Mouse (Mus musculus) olfactory bulb, adult 2 months (tissue): ENCODE measurements around the gene Ttc24.

ENCODE experiments used
- CTCF ChIP-seq: fragments of 200-500 bp; IDR thresholded peaks from 2 replicates; pipeline ENCODE4 v1.5.1; 2012; ENCODE audit warnings: low read depth, mild to moderate bottlenecking, low read length, moderate library complexity; ENCODE audit not compliant: insufficient read depth
- POLR2A ChIP-seq: fragments of 200-500 bp; IDR thresholded peaks from 2 replicates; pipeline ENCODE4 v1.6.1; 2012; ENCODE audit warnings: mild to moderate bottlenecking, low read depth, low read length, moderate library complexity; ENCODE audit not compliant: insufficient read depth

GRCm38 (mm10) chr3:88084001-88084400 is 5.9 kb upstream of the Ttc24 start:
- TF ChIP-seq CTCF (no peak), POLR2A (no peak)
